Mouse (Mus musculus): ENCODE measurements around the gene Lgr4. TPM values are rescaled to one million over a fixed set of nuclear protein-coding genes. Genes with fewer than 3 reads are reported as not detected.

Gene Lgr4
- polyA plus RNA-seq, 1 experiment: 3.8 TPM

- no peaks in the 10 kb centered on the region for H3K27me3 ChIP-seq (ENCODE audit: control insufficient read depth, insufficient read depth, insufficient read length)
- peaks cover 7% of the 10 kb centered on the region for H3K79me2 ChIP-seq (ENCODE audit: control insufficient read depth, insufficient read depth)
- H3ac ChIP-seq (ENCODE audit: control insufficient read depth, insufficient read length): no peak overlapping the region
- H3K36me3 ChIP-seq (ENCODE audit: control insufficient read depth, insufficient read depth): no peaks in the 10 kb centered on the region
- no peak overlapping the region for H3K4me3 ChIP-seq
- H3K4me2 ChIP-seq (ENCODE audit: low read depth): no peak overlapping the region
- TF ChIP-seq SRF (IDR thresholded peaks at IDR 0.05; ENCODE audit: control insufficient read depth, insufficient read length, low read depth): no peak
- TF ChIP-seq USF1 (IDR thresholded peaks at IDR 0.05; ENCODE audit: low read depth): no peak
- TF ChIP-seq REST (IDR thresholded peaks at IDR 0.05; ENCODE audit: insufficient read depth, insufficient read length): no peak
- TF ChIP-seq MYOD1 (IDR thresholded peaks at IDR 0.05; ENCODE audit: control insufficient read depth in 1 of 3, insufficient read length in 2 of 3, low read depth in 2 of 3): no peak
- TF ChIP-seq TCF3 (IDR thresholded peaks at IDR 0.05; ENCODE audit: insufficient read length, low read depth): no peak
- no peak for TF ChIP-seq MYOG (IDR thresholded peaks at IDR 0.05; ENCODE audit: control insufficient read depth in 1 of 3, insufficient read depth in 1 of 3, insufficient read length in 2 of 3, low read depth in 2 of 3)
- TF ChIP-seq POLR2A (IDR thresholded peaks at IDR 0.05; ENCODE audit: insufficient read length, low read depth): no peak
- no peak for TF ChIP-seq E2F4 (IDR thresholded peaks at IDR 0.05; ENCODE audit: insufficient read depth)
- TF ChIP-seq TCF12 (IDR thresholded peaks at IDR 0.05; ENCODE audit: insufficient read depth, poor library complexity, severe bottlenecking): no peak
- TF ChIP-seq MAX (IDR thresholded peaks at IDR 0.05; ENCODE audit: low read depth): no peak
- TF ChIP-seq CEBPB (IDR thresholded peaks at IDR 0.05; ENCODE audit: insufficient read depth, poor library complexity, severe bottlenecking): no peak
- no peak for TF ChIP-seq POLR2AphosphoS2 (IDR thresholded peaks at IDR 0.05; ENCODE audit: insufficient read length, low read depth)
Observed at GRCm38 (mm10) chr2:109991754-109992153, 74.3 kb downstream of the Lgr4 start.

GRCm38 (mm10) chr2:109992448-109993073 is 75.1 kb downstream of the Lgr4 start:
- H3K27me3 ChIP-seq (ENCODE audit: control insufficient read depth, insufficient read depth, insufficient read length): no peaks in the 10 kb centered on the region
- H3K36me3 ChIP-seq (ENCODE audit: control insufficient read depth, insufficient read depth): no peaks in the 10 kb centered on the region
- TF ChIP-seq POLR2A (IDR thresholded peaks at IDR 0.05; ENCODE audit: insufficient read length, low read depth): no peak
- no peak for TF ChIP-seq E2F4 (IDR thresholded peaks at IDR 0.05; ENCODE audit: insufficient read depth)
- TF ChIP-seq CEBPB (IDR thresholded peaks at IDR 0.05; ENCODE audit: insufficient read depth, poor library complexity, severe bottlenecking): no peak
- no peak for TF ChIP-seq USF1 (IDR thresholded peaks at IDR 0.05; ENCODE audit: low read depth)
- no peak for TF ChIP-seq TCF12 (IDR thresholded peaks at IDR 0.05; ENCODE audit: insufficient read depth, poor library complexity, severe bottlenecking)
- TF ChIP-seq MYOD1 (IDR thresholded peaks at IDR 0.05; ENCODE audit: control insufficient read depth in 1 of 3, insufficient read length in 2 of 3, low read depth in 2 of 3): no peak
- no peak for TF ChIP-seq TCF3 (IDR thresholded peaks at IDR 0.05; ENCODE audit: insufficient read length, low read depth)
- no peak for TF ChIP-seq POLR2AphosphoS2 (IDR thresholded peaks at IDR 0.05; ENCODE audit: insufficient read length, low read depth)
- no peak for TF ChIP-seq MAX (IDR thresholded peaks at IDR 0.05; ENCODE audit: low read depth)
- no peak for TF ChIP-seq REST (IDR thresholded peaks at IDR 0.05; ENCODE audit: insufficient read depth, insufficient read length)
- TF ChIP-seq SRF (IDR thresholded peaks at IDR 0.05; ENCODE audit: control insufficient read depth, insufficient read length, low read depth): no peak
- TF ChIP-seq MYOG (IDR thresholded peaks at IDR 0.05; ENCODE audit: control insufficient read depth in 1 of 3, insufficient read depth in 1 of 3, insufficient read length in 2 of 3, low read depth in 2 of 3): no peak
- H3K4me3 ChIP-seq: no peak overlapping the region
- H3ac ChIP-seq (ENCODE audit: control insufficient read depth, insufficient read length): no peak overlapping the region
- peaks cover under 1% of the 10 kb centered on the region for H3K79me2 ChIP-seq (ENCODE audit: control insufficient read depth, insufficient read depth)
- H3K4me2 ChIP-seq (ENCODE audit: low read depth): no peak overlapping the region

- H3K27me3 ChIP-seq (ENCODE audit: control insufficient read depth, insufficient read depth, insufficient read length): no peaks in the 10 kb centered on the region
- H3K36me3 ChIP-seq (ENCODE audit: control insufficient read depth, insufficient read depth): no peaks in the 10 kb centered on the region
- no peak overlapping the region for H3K4me2 ChIP-seq (ENCODE audit: low read depth)
- no peaks in the 10 kb centered on the region for H3K79me2 ChIP-seq (ENCODE audit: control insufficient read depth, insufficient read depth)
- H3ac ChIP-seq (ENCODE audit: control insufficient read depth, insufficient read length): no peak overlapping the region
- no peak for TF ChIP-seq CEBPB (IDR thresholded peaks at IDR 0.05; ENCODE audit: insufficient read depth, poor library complexity, severe bottlenecking)
- TF ChIP-seq SRF (IDR thresholded peaks at IDR 0.05; ENCODE audit: control insufficient read depth, insufficient read length, low read depth): no peak
- no peak for TF ChIP-seq MAX (IDR thresholded peaks at IDR 0.05; ENCODE audit: low read depth)
- TF ChIP-seq REST (IDR thresholded peaks at IDR 0.05; ENCODE audit: insufficient read depth, insufficient read length): no peak
- no peak for TF ChIP-seq MYOG (IDR thresholded peaks at IDR 0.05; ENCODE audit: control insufficient read depth in 1 of 3, insufficient read depth in 1 of 3, insufficient read length in 2 of 3, low read depth in 2 of 3)
- no peak for TF ChIP-seq USF1 (IDR thresholded peaks at IDR 0.05; ENCODE audit: low read depth)
- TF ChIP-seq POLR2A (IDR thresholded peaks at IDR 0.05; ENCODE audit: insufficient read length, low read depth): no peak
- TF ChIP-seq TCF3 (IDR thresholded peaks at IDR 0.05; ENCODE audit: insufficient read length, low read depth): no peak
- TF ChIP-seq E2F4 (IDR thresholded peaks at IDR 0.05; ENCODE audit: insufficient read depth): no peak
- no peak overlapping the region for H3K4me3 ChIP-seq
Observed at GRCm38 (mm10) chr2:109993404-109993803, 76.0 kb downstream of the Lgr4 start.

- Histone ChIP-seq H3K4me2 (ENCODE audit: low read depth) (no peak overlapping the region), H3K79me2 (ENCODE audit: control insufficient read depth, insufficient read depth) (no peaks in the 10 kb centered on the region), H3K36me3 (ENCODE audit: control insufficient read depth, insufficient read depth) (peaks cover 8% of the 10 kb centered on the region), H3ac (ENCODE audit: control insufficient read depth, insufficient read length) (no peak overlapping the region), H3K4me3 (no peak overlapping the region), H3K27me3 (ENCODE audit: control insufficient read depth, insufficient read depth, insufficient read length) (no peaks in the 10 kb centered on the region)
- TF ChIP-seq POLR2AphosphoS2 (IDR thresholded peaks at IDR 0.05; ENCODE audit: insufficient read length, low read depth): no peak
- TF ChIP-seq REST (IDR thresholded peaks at IDR 0.05; ENCODE audit: insufficient read depth, insufficient read length): no peak
- TF ChIP-seq SRF (IDR thresholded peaks at IDR 0.05; ENCODE audit: control insufficient read depth, insufficient read length, low read depth): no peak
- no peak for TF ChIP-seq USF1 (IDR thresholded peaks at IDR 0.05; ENCODE audit: low read depth)
- no peak for TF ChIP-seq CEBPB (IDR thresholded peaks at IDR 0.05; ENCODE audit: insufficient read depth, poor library complexity, severe bottlenecking)
- no peak for TF ChIP-seq MYOG (IDR thresholded peaks at IDR 0.05; ENCODE audit: control insufficient read depth in 1 of 3, insufficient read depth in 1 of 3, insufficient read length in 2 of 3, low read depth in 2 of 3)
- TF ChIP-seq POLR2A (IDR thresholded peaks at IDR 0.05; ENCODE audit: insufficient read length, low read depth): no peak
- no peak for TF ChIP-seq TCF3 (IDR thresholded peaks at IDR 0.05; ENCODE audit: insufficient read length, low read depth)
- TF ChIP-seq E2F4 (IDR thresholded peaks at IDR 0.05; ENCODE audit: insufficient read depth): no peak
- TF ChIP-seq MAX (IDR thresholded peaks at IDR 0.05; ENCODE audit: low read depth): no peak
- TF ChIP-seq MYOD1 (IDR thresholded peaks at IDR 0.05; ENCODE audit: control insufficient read depth in 1 of 3, insufficient read length in 2 of 3, low read depth in 2 of 3): no peak
- no peak for TF ChIP-seq TCF12 (IDR thresholded peaks at IDR 0.05; ENCODE audit: insufficient read depth, poor library complexity, severe bottlenecking)
Observed at GRCm38 (mm10) chr2:109995061-109995460, 77.6 kb downstream of the Lgr4 start.
